Mouse (Mus musculus) forebrain, embryonic 12.5 days (tissue): Measurements from ENCODE around the gene Pdcl2. TPM values are rescaled to one million over a fixed set of nuclear protein-coding genes. Genes with fewer than 3 reads are reported as not detected.

ENCODE experiments used
- ATAC-seq: fragments of 200-750 bp; cut with Nextera tagmentation; 2 replicates; pipeline ENCODE4 v1.8.0; 2017; ENCODE audit warnings: moderate TSS enrichment; ENCODE audit not compliant: low FRiP score
- H3K27ac ChIP-seq: fragments of 300-500 bp; sonication (generic); 2 replicates; pipeline ENCODE4 v1.5.1; 2016; ENCODE audit warnings: mild to moderate bottlenecking
- H3K27me3 ChIP-seq: fragments of 300-500 bp; sonication (generic); 2 replicates; pipeline ENCODE4 v1.6.1; 2016; ENCODE audit warnings: mild to moderate bottlenecking
- H3K36me3 ChIP-seq: fragments of 300-500 bp; sonication (generic); replicated peaks from 2 replicates; pipeline ENCODE4 v1.6.1; 2016; ENCODE audit warnings: mild to moderate bottlenecking
- H3K4me1 ChIP-seq: fragments of 300-500 bp; sonication (generic); 2 replicates; pipeline ENCODE4 v1.6.1; 2016
- H3K4me2 ChIP-seq: fragments of 300-500 bp; sonication (generic); 2 replicates; pipeline ENCODE4 v1.6.1; 2016; ENCODE audit warnings: mild to moderate bottlenecking, moderate library complexity
- H3K4me3 ChIP-seq: fragments of 300-500 bp; sonication (generic); replicated peaks from 2 replicates; pipeline ENCODE4 v1.5.1; 2016; ENCODE audit warnings: mild to moderate bottlenecking
- H3K9ac ChIP-seq: fragments of 300-500 bp; sonication (generic); 2 replicates; pipeline ENCODE4 v1.6.1; 2016; ENCODE audit warnings: mild to moderate bottlenecking
- H3K9me3 ChIP-seq: fragments of 300-500 bp; sonication (generic); 2 replicates; pipeline ENCODE4 v1.6.1; 2016
- WGBS: fragments of 180-500 bp; shearing (Covaris S2); methylation state at CpG from one replicate; pipeline ENCODE4 v1.1.7; 2016; 5-methylcytosine and 5-hydroxymethylcytosine counted together
- polyA plus RNA-seq: library from polyadenylated mRNA; unstranded; fragments of >200 nt; fragmentation: Nextera tagmentation; extraction: Ambion mirVana; gene quantifications from 2 replicates; pipeline ENCODE4 v1.2.1, GENCODE M21; 2016

Gene Pdcl2
- polyA plus RNA-seq, 1 experiment from 2014 or later, result not detected

DNA sequence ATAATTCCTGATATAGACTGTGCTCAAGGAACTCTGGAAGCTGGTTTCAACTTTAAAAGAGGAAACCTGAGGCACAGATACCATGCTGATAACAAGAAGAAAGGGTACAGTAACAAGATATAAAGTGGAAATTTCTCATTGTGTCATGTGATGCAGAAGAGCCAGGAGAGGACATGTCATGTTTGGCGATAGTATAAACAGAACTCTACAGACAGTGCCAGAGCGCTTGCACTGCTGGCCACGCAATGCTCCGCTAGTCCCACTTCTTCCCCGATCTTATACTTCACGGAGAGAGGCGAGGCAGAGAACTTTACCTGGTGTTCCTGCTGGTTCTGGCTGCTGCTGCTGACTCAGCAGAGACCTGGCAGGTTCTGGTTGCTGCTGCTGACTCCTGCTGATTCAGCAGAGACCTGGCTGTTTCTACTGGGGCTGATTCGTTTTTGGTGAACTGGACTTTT lies 41.7 kb downstream of the Pdcl2 start:
- no peak overlapping the region for H3K27ac ChIP-seq
- no peaks in the 10 kb centered on the region for H3K36me3 ChIP-seq
- H3K9ac ChIP-seq, result no peak overlapping the region
- no peak for ATAC-seq
- no peak overlapping the region for H3K4me3 ChIP-seq
- H3K27me3 ChIP-seq, result no peaks in the 10 kb centered on the region
- H3K4me2 ChIP-seq, result no peak overlapping the region
- 90% methylated on average over 8 of the region's 8 CpGs for WGBS
- H3K4me1 ChIP-seq, result peaks cover 3% of the 10 kb centered on the region; the same call in 1 of the 2 replicates
- H3K9me3 ChIP-seq, result no peaks in the 10 kb centered on the region

DNA sequence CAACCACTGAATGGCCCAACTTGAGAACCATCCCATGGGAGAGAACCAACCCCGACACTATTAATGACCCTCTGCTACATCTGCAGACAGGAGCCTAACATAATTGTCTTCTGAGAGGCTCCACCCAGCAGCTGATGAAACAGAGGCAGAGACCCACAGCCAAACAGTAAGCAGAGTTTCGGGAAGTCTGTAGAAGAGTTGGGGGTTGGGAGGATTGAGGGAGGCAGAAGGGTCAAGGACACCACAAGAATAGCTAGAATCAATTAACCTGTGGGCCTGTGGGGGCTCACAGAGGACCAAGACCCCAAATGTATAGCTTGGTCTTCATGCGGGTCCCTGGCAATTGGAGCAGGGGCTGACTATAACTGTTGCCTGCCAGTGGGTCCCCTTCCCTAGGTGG lies 42.7 kb downstream of the Pdcl2 start:
- Histone ChIP-seq H3K36me3 (no peaks in the 10 kb centered on the region), H3K9me3 (no peaks in the 10 kb centered on the region), H3K27ac (no peak overlapping the region), H3K4me2 (no peak overlapping the region), H3K4me1 (peaks cover 3% of the 10 kb centered on the region; the same call in 1 of the 2 replicates), H3K4me3 (no peak overlapping the region), H3K9ac (no peak overlapping the region), H3K27me3 (no peaks in the 10 kb centered on the region)
- no peak for ATAC-seq
- WGBS, result 93% methylated on average over 3 of the region's 3 CpGs

- H3K9ac ChIP-seq, result no peak overlapping the region
- 81% methylated on average over 5 of the region's 5 CpGs for WGBS
Measured at GRCm38 (mm10) chr5:76287062-76287461, 43.9 kb downstream of the Pdcl2 start.

DNA sequence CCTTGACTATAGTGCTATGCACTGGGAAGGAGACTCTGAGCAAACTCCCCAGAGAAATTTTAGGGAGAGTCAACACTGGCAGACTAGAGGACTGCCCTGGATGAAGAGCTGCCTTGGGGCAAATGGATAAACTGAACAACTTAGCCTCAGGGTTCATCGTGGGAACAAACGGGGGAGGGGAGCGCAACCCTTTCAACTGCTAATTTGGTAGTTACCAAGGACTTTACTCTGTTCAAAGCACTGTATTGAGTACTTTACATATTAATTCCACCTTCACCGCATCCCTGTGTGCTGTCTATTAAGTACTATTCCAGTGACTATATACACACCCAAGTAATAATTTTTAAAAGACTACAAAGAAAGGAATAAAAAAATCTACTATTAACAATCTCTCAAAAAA lies 45.3 kb downstream of the Pdcl2 start:
- H3K27ac ChIP-seq, result no peak overlapping the region
- H3K4me3 ChIP-seq, result no peak overlapping the region
- H3K4me1 ChIP-seq, result peaks cover 6% of the 10 kb centered on the region
- WGBS, result 41% methylated on average over 4 of the region's 4 CpGs
- H3K36me3 ChIP-seq, result no peaks in the 10 kb centered on the region
- no peaks in the 10 kb centered on the region for H3K9me3 ChIP-seq
- H3K9ac ChIP-seq, result no peak overlapping the region
- H3K27me3 ChIP-seq, result no peaks in the 10 kb centered on the region
- ATAC-seq, result no peak
- H3K4me2 ChIP-seq, result no peak overlapping the region

More at GRCm38 (mm10) chr5:76287062-76287461, 43.9 kb downstream of the Pdcl2 start:
- Histone ChIP-seq H3K36me3 (no peaks in the 10 kb centered on the region), H3K4me2 (no peak overlapping the region), H3K27ac (no peak overlapping the region), H3K9me3 (no peaks in the 10 kb centered on the region), H3K4me3 (no peak overlapping the region), H3K27me3 (no peaks in the 10 kb centered on the region), H3K4me1 (peaks cover 6% of the 10 kb centered on the region)
- ATAC-seq, result no peak

DNA sequence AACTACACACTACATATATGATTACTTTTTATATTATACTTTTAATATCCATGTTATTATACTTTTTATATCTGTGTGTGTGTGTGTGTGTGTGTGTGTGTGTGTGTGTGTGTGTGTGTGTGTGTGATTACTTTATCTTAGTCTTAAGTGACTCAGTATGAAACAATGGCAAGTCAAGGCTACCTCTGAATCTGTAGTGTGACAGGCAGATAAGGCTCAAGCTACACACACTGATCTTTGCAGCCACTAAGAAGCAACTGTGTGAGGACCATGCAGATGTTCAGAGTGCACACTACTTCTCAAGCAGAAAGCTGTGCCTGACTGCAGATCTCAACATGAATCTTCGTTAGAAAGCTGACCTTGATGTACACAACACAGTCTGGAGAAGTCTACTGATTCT lies 47.1 kb downstream of the Pdcl2 start:
- no peak overlapping the region for H3K4me2 ChIP-seq
- no peaks in the 10 kb centered on the region for H3K27me3 ChIP-seq
- H3K27ac ChIP-seq, result no peak overlapping the region
- no peaks in the 10 kb centered on the region for H3K9me3 ChIP-seq
- H3K4me1 ChIP-seq, result peaks cover 6% of the 10 kb centered on the region
- no peaks in the 10 kb centered on the region for H3K36me3 ChIP-seq
- no peak overlapping the region for H3K9ac ChIP-seq
- H3K4me3 ChIP-seq, result no peak overlapping the region
- 89% methylated on average over 1 of the region's 1 CpGs for WGBS
- no peak for ATAC-seq

DNA sequence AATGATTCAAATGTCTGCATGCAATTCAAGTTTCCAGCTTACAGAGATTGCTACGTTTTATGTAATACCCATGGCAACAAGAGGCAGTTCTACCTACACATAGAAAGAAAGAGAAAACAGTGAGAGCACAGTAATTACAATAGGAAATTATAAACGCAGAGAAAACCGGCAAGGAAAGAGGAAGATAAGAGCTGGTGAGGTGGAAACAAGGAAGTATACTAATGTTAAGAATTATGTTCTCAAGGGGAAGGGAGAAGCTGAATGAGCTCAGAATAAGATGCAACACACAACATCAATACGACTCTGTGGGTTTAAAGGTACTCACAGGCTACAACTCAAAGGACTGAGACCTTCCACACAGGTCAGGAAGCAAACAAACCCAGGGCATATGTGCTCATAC lies 56.0 kb downstream of the Pdcl2 start:
- no peak overlapping the region for H3K27ac ChIP-seq
- no peaks in the 10 kb centered on the region for H3K9me3 ChIP-seq
- H3K27me3 ChIP-seq, result no peaks in the 10 kb centered on the region
- H3K4me2 ChIP-seq, result no peak overlapping the region
- no peak overlapping the region for H3K9ac ChIP-seq
- H3K4me3 ChIP-seq, result no peak overlapping the region
- no peak for ATAC-seq
- WGBS, result 89% methylated on average over 4 of the region's 4 CpGs
- H3K36me3 ChIP-seq, result no peaks in the 10 kb centered on the region; the same call in 1 of the 2 replicates
- H3K4me1 ChIP-seq, result no peaks in the 10 kb centered on the region

Other genes starting within 250 kb of the Pdcl2 start
- 15.7 and 16.5 TPM in 2 replicates for gene Srd5a3, start 190.9 kb downstream of the Pdcl2 start, polyA plus RNA-seq
- 85.3 and 88.6 TPM in 2 replicates for gene Tmem165, start 147.3 kb downstream of the Pdcl2 start, polyA plus RNA-seq
- gene Clock, start 26.4 kb downstream of the Pdcl2 start, polyA plus RNA-seq, result 14.5 and 17.3 TPM in 2 replicates
- gene Nmu, start 32.6 kb upstream of the Pdcl2 start, polyA plus RNA-seq, result not detected in 2 replicates
- not detected in 2 replicates for gene Gm7271, start 152.9 kb upstream of the Pdcl2 start, polyA plus RNA-seq
- gene Exoc1, start 198.2 kb upstream of the Pdcl2 start, polyA plus RNA-seq, result 55.2 and 61.0 TPM in 2 replicates